ENCODE assay signal across 29 mouse cellular contexts in genomic region chr1:43486500-43486899, GRCm38 (mm10). TPM values are rescaled to one million over a fixed set of nuclear protein-coding genes. Genes with fewer than 3 reads are reported as not detected.
DNase-seq lines count a peak whose midpoint lies in the region; ATAC-seq and TF ChIP-seq lines count a peak whose summit lies in the region.
"Had no signal": no experiment of that assay in that cellular context is flagged by ENCODE, and none has a peak within 500 bp of the region (broad histone marks: within the 10 kb centered on the region; RNA-seq: fewer than 3 reads in every experiment).

No protein-coding gene starts in this region.

- H3K9me3 ChIP-seq in intestine, postnatal 0 days (ENCODE audit: control insufficient read depth) = no peaks in the 10 kb centered on the region
- H3K9me3 ChIP-seq in liver, embryonic 15.5 days (replicated peaks) = no peaks in the 10 kb centered on the region
- no peaks in the 10 kb centered on the region for H3K9me3 ChIP-seq in stomach, postnatal 0 days (ENCODE audit: control insufficient read depth, low read length)
- H3K9me3 ChIP-seq: embryonic facial prominence, embryonic 12.5 days; forebrain, embryonic 15.5 days; hindbrain, embryonic 12.5 days; limb, embryonic 13.5 days; midbrain, embryonic 12.5 days had no signal

- H3K9ac ChIP-seq in liver, adult 2 months (ENCODE audit: low read depth, low read length) = no peak overlapping the region
- no peak overlapping the region for H3K9ac ChIP-seq in intestine, postnatal 0 days (ENCODE audit: low read depth, low read length)
- H3K9ac ChIP-seq in liver, embryonic 15.5 days = no peak overlapping the region
- H3K9ac ChIP-seq in stomach, postnatal 0 days (ENCODE audit: low read length) = no peak overlapping the region
- H3K9ac ChIP-seq: embryonic facial prominence, embryonic 12.5 days; forebrain, embryonic 15.5 days; hindbrain, embryonic 12.5 days; limb, embryonic 13.5 days; lung, embryonic 14.5 days; midbrain, embryonic 12.5 days had no signal

- H3K27me3 ChIP-seq in liver, adult 2 months (ENCODE audit: control insufficient read depth, insufficient read depth, low read length) = no peaks in the 10 kb centered on the region
- no peaks in the 10 kb centered on the region for H3K27me3 ChIP-seq in intestine, postnatal 0 days (replicated peaks; ENCODE audit: control insufficient read depth, insufficient read depth, low read length)
- H3K27me3 ChIP-seq in liver, embryonic 15.5 days = no peaks in the 10 kb centered on the region
- H3K27me3 ChIP-seq in stomach, postnatal 0 days (ENCODE audit: control insufficient read depth, insufficient read depth, low read length) = no peaks in the 10 kb centered on the region
- H3K27me3 ChIP-seq: embryonic facial prominence, embryonic 12.5 days; forebrain, embryonic 15.5 days; hindbrain, embryonic 12.5 days; limb, embryonic 13.5 days; midbrain, embryonic 12.5 days had no signal

- no peak overlapping the region for H3K27ac ChIP-seq in liver, adult 2 months (replicated peaks; ENCODE audit: insufficient read depth, low read depth, low read length)
- no peak overlapping the region; the same call in 1 of the 2 replicates for H3K27ac ChIP-seq in intestine, postnatal 0 days (ENCODE audit: low read depth, low read length)
- H3K27ac ChIP-seq in liver, embryonic 15.5 days (replicated peaks) = peak overlapping the region; percentile 43; the same call in 1 of the 2 replicates
- H3K27ac ChIP-seq in stomach, postnatal 0 days (replicated peaks) = no peak overlapping the region
- H3K27ac ChIP-seq: embryonic facial prominence, embryonic 12.5 days; forebrain, embryonic 15.5 days; gastrocnemius, adult 2 months; hindbrain, embryonic 12.5 days; hindbrain, postnatal 0 days; left cerebral cortex, adult 2 months; limb, embryonic 13.5 days; midbrain, embryonic 12.5 days had no signal

- no peak overlapping the region for H3K4me3 ChIP-seq in liver, adult 2 months (ENCODE audit: insufficient read depth, low read depth, low read length)
- no peak overlapping the region for H3K4me3 ChIP-seq in intestine, postnatal 0 days (ENCODE audit: low read depth, low read length)
- H3K4me3 ChIP-seq in liver, embryonic 15.5 days (replicated peaks) = no peak overlapping the region
- no peak overlapping the region for H3K4me3 ChIP-seq in stomach, postnatal 0 days (ENCODE audit: low read depth, low read length)
- H3K4me3 ChIP-seq: embryonic facial prominence, embryonic 12.5 days; forebrain, embryonic 15.5 days; gastrocnemius, adult 2 months; hindbrain, embryonic 12.5 days; left cerebral cortex, adult 2 months; limb, embryonic 13.5 days; midbrain, embryonic 12.5 days had no signal

- peak; percentile 47 for DNase-seq in liver, adult 2 months (ENCODE audit: extremely low read depth, low read depth, low spot score)
- DNase-seq in liver = no peak
- no peak for DNase-seq in stomach, postnatal 0 days (ENCODE audit: low spot score)
- no peak for DNase-seq in cerebellum, postnatal 25 days
- DNase-seq in cerebellum, postnatal 4 days (ENCODE audit: low spot score in 2 of 2) = no peak
- no peak for DNase-seq in embryo, embryonic 10 days (ENCODE audit: low spot score)
- DNase-seq: adrenal gland, postnatal 36 days; cerebellum, adult 18-20 months; cerebellum, postnatal 14 days; embryo, embryonic 11 days; gastrocnemius, adult 2 months; gastrocnemius, postnatal 36 days; heart, adult 18-20 months; heart, postnatal 36 days; kidney, adult 2 months; kidney, postnatal 14 days; lung, embryonic 14.5 days; thymus, postnatal 4 days had no signal

- peaks cover 7% of the 10 kb centered on the region for H3K4me1 ChIP-seq in liver, adult 2 months (ENCODE audit: control insufficient read depth, insufficient read depth, low read length)
- H3K4me1 ChIP-seq in intestine, postnatal 0 days (replicated peaks; ENCODE audit: control insufficient read depth, insufficient read depth, low read length) = peaks cover 23% of the 10 kb centered on the region
- peaks cover 47% of the 10 kb centered on the region for H3K4me1 ChIP-seq in liver, embryonic 15.5 days (replicated peaks)
- H3K4me1 ChIP-seq in stomach, postnatal 0 days (replicated peaks; ENCODE audit: control insufficient read depth, insufficient read depth) = peaks cover 11% of the 10 kb centered on the region

- TF ChIP-seq CTCF in liver, adult 2 months (IDR thresholded peaks at IDR 0.05; ENCODE audit: low read depth, low read length) = no peak
- no peak for TF ChIP-seq CTCF in intestine, postnatal 0 days (IDR thresholded peaks at IDR 0.05; ENCODE audit: low read depth)
- no peak for TF ChIP-seq CTCF in stomach, postnatal 0 days (IDR thresholded peaks at IDR 0.05; ENCODE audit: low read depth)

- no peak for TF ChIP-seq EP300 in stomach, postnatal 0 days (optimal IDR thresholded peaks at IDR 0.05)

- 19% methylated on average over 3 of the region's 3 CpGs for WGBS in liver, adult 2 months
- WGBS in intestine, postnatal 0 days = 37% methylated on average over 3 of the region's 3 CpGs
- 67% methylated on average over 3 of the region's 3 CpGs for WGBS in liver, embryonic 15.5 days (ENCODE audit: insufficient replicate concordance)
- WGBS in stomach, postnatal 0 days = 56% methylated on average over 3 of the region's 3 CpGs

- no peak for TF ChIP-seq POLR2A in liver, adult 2 months (IDR thresholded peaks at IDR 0.05; ENCODE audit: extremely low read depth, insufficient read depth, low read length)

- H3K79me2 ChIP-seq in liver, adult 2 months (ENCODE audit: control insufficient read depth, insufficient read depth, low read length) = no peaks in the 10 kb centered on the region

- 0 out of 2 replicates have a peak overlapping the region, but pooled peaks have one; percentile 24 for H3K4me2 ChIP-seq in intestine, postnatal 0 days (replicated peaks; ENCODE audit: low read depth)
- H3K4me2 ChIP-seq in liver, embryonic 15.5 days = no peak overlapping the region
- H3K4me2 ChIP-seq in stomach, postnatal 0 days (replicated peaks; ENCODE audit: low read depth) = no peak overlapping the region
- H3K4me2 ChIP-seq: embryonic facial prominence, embryonic 12.5 days; forebrain, embryonic 15.5 days; heart, embryonic 11.5 days; hindbrain, embryonic 12.5 days; limb, embryonic 13.5 days; lung, embryonic 14.5 days; midbrain, embryonic 12.5 days had no signal

- peak; percentile 97 for ATAC-seq in intestine, postnatal 0 days
- ATAC-seq in liver, embryonic 15.5 days (ENCODE audit: insufficient read depth) = peak; percentile 74
- ATAC-seq in stomach, postnatal 0 days (ENCODE audit: low FRiP score, low TSS enrichment) = 0 out of 2 replicates have a peak, but pooled peaks have one; percentile 39
- ATAC-seq: CD4-positive, CD25-positive, alpha-beta regulatory T cell, adult 4 months; forebrain, embryonic 15.5 days; hindbrain, postnatal 0 days had no signal

- no peaks in the 10 kb centered on the region for H3K36me3 ChIP-seq in liver, adult 2 months (ENCODE audit: control insufficient read depth, insufficient read depth, low read length)
- no peaks in the 10 kb centered on the region; the same call in 1 of the 2 replicates for H3K36me3 ChIP-seq in intestine, postnatal 0 days (ENCODE audit: control insufficient read depth, insufficient read depth)
- H3K36me3 ChIP-seq in liver, embryonic 15.5 days (replicated peaks) = no peaks in the 10 kb centered on the region
- no peaks in the 10 kb centered on the region for H3K36me3 ChIP-seq in stomach, postnatal 0 days (ENCODE audit: control insufficient read depth, insufficient read depth, low read length)
- H3K36me3 ChIP-seq: embryonic facial prominence, embryonic 12.5 days; forebrain, embryonic 15.5 days; hindbrain, embryonic 12.5 days; limb, embryonic 13.5 days; midbrain, embryonic 12.5 days had no signal

RNA-seq across cellular contexts. Expression of gene Nck2, which starts 42.1 kb away (rescaled TPM):
- total RNA-seq in liver, adult 2 months (2014; rRNA removed) = 3.0 and 5.6 TPM in 2 replicates
- polyA plus RNA-seq in liver, adult 2 months (2012; rRNA removed) = 2.5 TPM in 2 replicates
- polyA plus RNA-seq in intestine, postnatal 0 days (2015; fragmentation: Nextera tagmentation; extraction: Ambion mirVana) = 17.0 and 17.1 TPM in 2 replicates
- 10.2 and 10.8 TPM in 2 replicates for polyA plus RNA-seq in liver, embryonic 15.5 days (2015; fragmentation: Nextera tagmentation; extraction: Ambion mirVana)
- 41.4 and 41.7 TPM in 2 replicates for polyA plus RNA-seq in stomach, postnatal 0 days (2015; fragmentation: Nextera tagmentation; extraction: Ambion mirVana)

Comparison
In these comparisons a context has a peak if more than half of its experiments do, and no peak if none do; other contexts are left out.
1. ATAC-seq: peak in every context shown above with its lines; median percentile 97 in intestine, postnatal 0 days; 74 in liver, embryonic 15.5 days; 39 in stomach, postnatal 0 days.